Mouse (Mus musculus) hindbrain, embryonic 15.5 days (tissue): ENCODE results near the gene 4933400A11Rik. TPM values are rescaled to one million over a fixed set of nuclear protein-coding genes. Genes with fewer than 3 reads are reported as not detected.

Source experiments
- ATAC-seq: fragments of 200-750 bp; cut with Nextera tagmentation; 2 replicates; pipeline ENCODE4 v1.8.0; 2017; ENCODE audit warnings: low read depth, moderate number of reproducible peaks, moderate TSS enrichment; ENCODE audit not compliant: low FRiP score
- H3K27ac ChIP-seq: fragments of 300-500 bp; sonication (generic); replicated peaks from 2 replicates; pipeline ENCODE4 v1.5.1; 2015; ENCODE audit warnings: mild to moderate bottlenecking, inconsistent platforms
- H3K27me3 ChIP-seq: fragments of 300-500 bp; sonication (generic); 2 replicates; pipeline ENCODE4 v1.6.1; 2015; ENCODE audit warnings: control low read depth, inconsistent platforms
- H3K36me3 ChIP-seq: fragments of 300-500 bp; sonication (generic); 2 replicates; pipeline ENCODE4 v1.6.1; 2015; ENCODE audit warnings: control low read depth, inconsistent platforms
- H3K4me1 ChIP-seq: fragments of 300-500 bp; sonication (generic); replicated peaks from 2 replicates; pipeline ENCODE4 v1.6.1; 2015; ENCODE audit warnings: control low read depth, inconsistent platforms
- H3K4me2 ChIP-seq: fragments of 300-500 bp; sonication (generic); 2 replicates; pipeline ENCODE4 v1.6.1; 2015; ENCODE audit warnings: moderate library complexity, mild to moderate bottlenecking, inconsistent platforms
- H3K4me3 ChIP-seq: fragments of 300-500 bp; sonication (generic); 2 replicates; pipeline ENCODE4 v1.5.1; 2015; ENCODE audit warnings: mild to moderate bottlenecking, inconsistent platforms
- H3K9ac ChIP-seq: fragments of 300-500 bp; sonication (generic); 2 replicates; pipeline ENCODE4 v1.6.1; 2015; ENCODE audit warnings: inconsistent platforms
- H3K9me3 ChIP-seq: fragments of 300-500 bp; sonication (generic); 2 replicates; pipeline ENCODE4 v1.6.1; 2016; ENCODE audit warnings: control low read depth, inconsistent platforms
- WGBS: fragments of 180-500 bp; shearing (Covaris S2); methylation state at CpG from one replicate; pipeline ENCODE4 v1.1.7; 2015; 5-methylcytosine and 5-hydroxymethylcytosine counted together
- polyA plus RNA-seq: library from polyadenylated mRNA; unstranded; fragments of >200 nt; fragmentation: Nextera tagmentation; extraction: Ambion mirVana; gene quantifications from 2 replicates; pipeline ENCODE4 v1.2.1, GENCODE M21; 2015

Gene 4933400A11Rik
- polyA plus RNA-seq, 1 experiment from 2014 or later = 0.16 TPM

DNA sequence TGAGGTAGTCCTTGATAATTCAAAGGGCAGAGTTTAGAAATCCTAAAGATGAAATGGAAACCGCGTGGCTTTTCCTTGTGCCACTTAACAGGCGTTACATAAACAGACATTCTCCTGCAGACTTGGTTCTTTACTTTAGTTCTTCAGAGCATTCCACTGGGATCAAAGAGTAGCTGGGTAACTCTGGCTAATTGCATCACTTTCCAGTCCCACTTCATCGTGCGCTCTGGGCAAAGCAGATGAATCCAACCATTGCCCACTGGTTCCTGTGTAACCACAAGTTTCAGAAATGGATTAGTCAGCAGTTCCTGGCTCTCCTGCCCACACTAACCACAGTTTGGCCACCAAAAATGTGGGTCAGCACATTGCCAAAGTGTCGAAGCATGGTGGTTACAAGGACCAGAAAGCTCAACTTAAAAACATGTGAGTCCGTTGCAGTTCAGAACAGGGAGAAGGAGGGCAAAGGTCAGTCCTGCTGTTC is 15.4 kb upstream of the 4933400A11Rik start:
- Histone ChIP-seq H3K27ac (no peak overlapping the region), H3K36me3 (no peaks in the 10 kb centered on the region), H3K9me3 (no peaks in the 10 kb centered on the region), H3K9ac (no peak overlapping the region), H3K4me3 (no peak overlapping the region), H3K4me2 (no peak overlapping the region), H3K27me3 (peaks cover 4% of the 10 kb centered on the region; the same call in 1 of the 2 replicates), H3K4me1 (no peaks in the 10 kb centered on the region)
- no peak for ATAC-seq
- 61% methylated on average over 7 of the region's 7 CpGs for WGBS

DNA sequence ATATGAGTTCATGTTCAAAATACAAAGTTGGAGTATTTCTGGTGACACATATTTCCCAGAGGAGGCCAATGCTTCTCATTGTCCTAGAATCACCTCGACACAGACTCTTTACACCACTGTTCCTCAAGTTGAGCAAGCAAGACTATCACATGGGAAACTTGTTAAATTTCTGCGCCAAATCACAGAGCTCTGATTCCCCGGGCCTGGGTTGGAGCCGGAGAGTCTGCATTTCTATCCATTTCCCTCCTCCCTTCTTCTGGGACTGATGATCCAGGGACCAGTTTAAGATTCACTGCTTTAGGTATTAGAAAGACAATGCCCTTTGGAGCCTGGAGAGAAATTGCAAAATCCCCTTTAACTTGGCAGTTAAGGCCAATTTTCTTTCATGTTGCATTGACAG is 15.0 kb upstream of the 4933400A11Rik start:
- Histone ChIP-seq H3K4me2 (no peak overlapping the region), H3K36me3 (no peaks in the 10 kb centered on the region), H3K9ac (no peak overlapping the region), H3K4me3 (no peak overlapping the region), H3K9me3 (no peaks in the 10 kb centered on the region), H3K4me1 (no peaks in the 10 kb centered on the region), H3K27ac (no peak overlapping the region), H3K27me3 (peaks cover 4% of the 10 kb centered on the region; the same call in 1 of the 2 replicates)
- WGBS = 68% methylated on average over 4 of the region's 4 CpGs
- no peak for ATAC-seq

DNA sequence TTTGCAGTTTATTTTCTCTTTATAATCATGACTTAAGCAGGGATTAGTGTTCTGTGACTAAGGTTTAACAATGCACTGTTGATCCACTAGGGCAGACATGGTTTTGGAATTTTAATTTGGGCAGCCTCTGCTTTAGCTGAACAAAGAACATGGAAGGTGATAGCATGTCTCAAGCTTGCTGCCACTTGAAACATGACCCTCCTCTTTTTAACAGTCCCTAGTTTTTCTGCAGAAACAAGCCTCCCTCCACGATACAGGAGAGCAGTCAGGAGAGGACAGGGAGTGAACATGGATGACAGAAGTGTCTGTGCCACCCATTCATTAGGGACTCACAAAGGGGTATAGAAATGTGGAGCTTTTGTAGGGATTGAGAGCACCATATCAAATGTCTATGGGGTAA is 13.4 kb upstream of the 4933400A11Rik start:
- peaks cover 7% of the 10 kb centered on the region; the same call in 1 of the 2 replicates for H3K27me3 ChIP-seq
- ATAC-seq = no peak
- 40% methylated on average over 1 of the region's 1 CpGs for WGBS
- H3K4me1 ChIP-seq = no peaks in the 10 kb centered on the region
- no peak overlapping the region for H3K4me2 ChIP-seq
- no peaks in the 10 kb centered on the region for H3K9me3 ChIP-seq
- H3K4me3 ChIP-seq = no peak overlapping the region
- H3K9ac ChIP-seq = no peak overlapping the region
- H3K27ac ChIP-seq = no peak overlapping the region
- H3K36me3 ChIP-seq = no peaks in the 10 kb centered on the region

DNA sequence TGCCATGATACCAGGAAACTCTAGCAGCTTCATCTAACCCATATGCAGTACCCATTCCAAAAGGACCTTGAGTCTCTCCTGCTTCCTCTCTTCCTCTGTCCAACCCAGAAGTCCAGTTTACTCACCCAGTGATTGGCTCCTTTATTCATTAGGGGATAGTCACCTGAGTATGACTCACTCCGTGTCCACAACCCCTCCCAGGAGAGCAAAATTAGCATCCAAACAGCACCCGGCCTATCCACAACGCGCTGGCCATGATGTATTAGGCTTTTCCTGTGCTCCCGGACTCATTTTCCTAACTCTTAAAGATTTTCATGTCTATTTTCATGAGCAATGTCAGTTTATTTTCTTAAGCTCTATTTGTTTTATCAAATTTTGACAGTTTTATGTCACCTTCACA is 10.3 kb upstream of the 4933400A11Rik start:
- H3K9me3 ChIP-seq = no peaks in the 10 kb centered on the region

DNA sequence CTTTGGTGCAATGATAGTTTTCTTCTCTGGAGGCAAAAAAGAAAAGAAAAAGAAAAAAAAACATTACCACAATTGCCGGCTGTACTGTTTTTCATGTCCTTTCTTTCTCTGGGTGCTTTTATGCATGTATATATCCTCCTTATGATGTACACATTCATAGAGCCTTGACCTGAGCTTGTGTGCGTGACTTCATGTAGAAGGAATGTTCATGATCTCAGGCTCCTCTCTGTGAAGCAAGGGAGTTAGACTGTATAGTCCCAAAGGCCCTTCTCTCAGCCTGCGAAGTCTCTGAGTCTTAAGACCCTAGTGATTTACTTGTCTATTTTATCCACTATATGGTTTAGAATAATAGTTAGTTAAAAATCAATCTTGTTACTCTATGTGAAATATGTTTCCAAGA is 21.4 kb downstream of the 4933400A11Rik start:
- ATAC-seq = no peak

More for the DNA sequence above, 10.3 kb upstream of the 4933400A11Rik start:
- Histone ChIP-seq H3K4me2 (no peak overlapping the region), H3K4me3 (no peak overlapping the region), H3K27me3 (peaks cover 5% of the 10 kb centered on the region; the same call in 1 of the 2 replicates), H3K4me1 (no peaks in the 10 kb centered on the region), H3K9ac (no peak overlapping the region), H3K27ac (no peak overlapping the region), H3K36me3 (no peaks in the 10 kb centered on the region)
- no peak for ATAC-seq
- WGBS = 81% methylated on average over 5 of the region's 5 CpGs

DNA sequence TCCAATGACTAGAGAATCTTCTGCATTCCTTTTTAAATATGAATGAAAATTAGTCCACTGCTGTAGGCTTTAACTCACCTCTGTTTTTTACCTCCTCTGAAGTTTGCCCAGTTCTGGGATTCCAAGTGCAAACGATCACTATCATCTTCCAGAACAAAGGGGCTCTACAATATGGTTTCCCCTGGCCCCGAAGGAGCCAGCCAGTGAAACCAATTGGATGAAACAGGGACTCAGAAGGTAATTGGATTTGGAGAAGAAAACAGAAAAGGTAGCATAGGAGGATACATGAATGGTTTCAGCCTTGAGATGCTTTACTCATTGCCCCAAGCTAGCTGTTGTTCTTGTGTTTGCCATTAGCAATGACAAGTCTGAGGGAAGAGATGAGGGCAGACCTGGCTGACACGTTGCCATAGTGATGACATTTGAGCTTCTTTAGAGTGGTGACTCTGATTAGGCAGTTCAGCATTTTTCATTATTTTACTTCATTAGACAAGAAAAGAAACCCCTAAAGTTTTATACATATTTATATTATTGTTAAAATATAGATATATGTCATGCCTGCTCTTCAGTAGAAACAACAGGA is 44.0 kb downstream of the 4933400A11Rik start:
- 41% methylated on average over 3 of the region's 3 CpGs for WGBS
- peaks cover 17% of the 10 kb centered on the region for H3K27me3 ChIP-seq
- no peaks in the 10 kb centered on the region for H3K4me1 ChIP-seq
- no peak overlapping the region for H3K4me3 ChIP-seq
- H3K9me3 ChIP-seq = no peaks in the 10 kb centered on the region
- no peak overlapping the region for H3K4me2 ChIP-seq
- ATAC-seq = no peak
- no peaks in the 10 kb centered on the region for H3K36me3 ChIP-seq
- no peak overlapping the region for H3K9ac ChIP-seq
- no peak overlapping the region for H3K27ac ChIP-seq

More for the DNA sequence above, 21.4 kb downstream of the 4933400A11Rik start:
- 82% methylated on average over 3 of the region's 3 CpGs for WGBS
- no peak overlapping the region for H3K27ac ChIP-seq
- H3K4me3 ChIP-seq = no peak overlapping the region
- peaks cover 8% of the 10 kb centered on the region; the same call in 1 of the 2 replicates for H3K27me3 ChIP-seq
- no peaks in the 10 kb centered on the region for H3K9me3 ChIP-seq
- no peak overlapping the region for H3K4me2 ChIP-seq
- no peaks in the 10 kb centered on the region for H3K4me1 ChIP-seq
- no peaks in the 10 kb centered on the region for H3K36me3 ChIP-seq
- no peak overlapping the region for H3K9ac ChIP-seq

Other genes starting within 250 kb of the 4933400A11Rik start
- gene Mid1, start 94.4 kb downstream of the 4933400A11Rik start, polyA plus RNA-seq = 5.6 and 6.4 TPM in 2 replicates
- gene Gm21887, start 230.0 kb upstream of the 4933400A11Rik start, polyA plus RNA-seq = 195 and 248 TPM in 2 replicates